In the genomic region with DNA sequence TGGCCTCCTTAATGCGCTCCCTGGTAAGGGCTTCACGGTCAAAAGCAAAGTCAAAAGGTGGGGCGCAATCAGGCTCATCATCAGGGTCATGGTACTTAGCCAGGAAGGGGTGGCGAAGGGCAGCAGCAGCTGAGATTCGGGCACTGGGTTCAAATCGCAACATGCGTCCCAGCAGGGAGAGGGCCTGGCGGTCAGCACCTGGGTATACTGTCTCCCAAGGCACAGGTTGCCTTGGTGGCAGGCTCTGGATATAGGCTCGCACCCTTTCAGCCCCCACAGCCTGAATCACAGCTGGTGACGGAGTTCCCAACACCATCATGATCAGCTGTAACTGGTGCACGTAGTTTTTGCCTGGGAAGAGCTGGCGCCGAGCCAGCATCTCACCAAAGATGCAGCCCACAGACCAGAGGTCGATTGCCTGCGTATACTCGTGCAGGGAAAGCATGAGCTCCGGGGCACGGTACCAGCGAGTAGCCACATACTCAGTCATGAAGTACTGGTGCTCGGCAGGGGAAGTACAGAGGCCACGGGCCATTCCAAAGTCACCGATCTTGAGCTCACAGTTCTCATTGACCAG, we compare ENCODE assay signal across 16 mouse cellular contexts. TPM values are rescaled to one million over a fixed set of nuclear protein-coding genes. Genes with fewer than 3 reads are reported as not detected.
"Had no signal": no experiment of that assay in that cellular context is flagged by ENCODE, and none has a peak within 500 bp of the region (broad histone marks: within the 10 kb centered on the region; RNA-seq: fewer than 3 reads in every experiment).

No protein-coding gene starts in this region.

- H3K27me3 ChIP-seq: limb, embryonic 12.5 days; midbrain, embryonic 15.5 days; neural tube, embryonic 13.5 days had no signal

- H3K9me3 ChIP-seq: limb, embryonic 12.5 days; midbrain, embryonic 15.5 days; neural tube, embryonic 13.5 days had no signal

- H3K9ac ChIP-seq: liver, embryonic 14.5 days; midbrain, embryonic 15.5 days had no signal

- H3K4me3 ChIP-seq: limb, embryonic 12.5 days; midbrain, embryonic 15.5 days; neural tube, embryonic 13.5 days had no signal

- H3K27ac ChIP-seq: kidney, postnatal 0 days; limb, embryonic 12.5 days; liver, embryonic 14.5 days; midbrain, embryonic 15.5 days; neural tube, embryonic 13.5 days had no signal

- H3K4me2 ChIP-seq: limb, embryonic 12.5 days; midbrain, embryonic 15.5 days; neural tube, embryonic 13.5 days had no signal

- DNase-seq: kidney, postnatal 36 days; layer of hippocampus, adult 9-11 months; layer of hippocampus, postnatal 36 days; lung, adult 18-20 months; retina, postnatal 1 day; right cerebral cortex, postnatal 4 days; spleen, adult 18-20 months; thymus, adult 18-20 months; thymus, postnatal 14 days had no signal

- ATAC-seq: midbrain, embryonic 15.5 days had no signal

RNA-seq across cellular contexts. Expression of a gene that starts 5.8 kb away (rescaled TPM):
- total RNA-seq: megakaryocyte-erythroid progenitor cell, adult 5-6 weeks had no signal

RNA-seq across cellular contexts. Expression of a gene that starts 37.1 kb away (rescaled TPM):
- total RNA-seq: liver, adult 2 months; megakaryocyte-erythroid progenitor cell, adult 5-6 weeks had no signal
- polyA plus RNA-seq: liver, adult 2 months had no signal
